Mouse (Mus musculus) kidney, embryonic 16.5 days (tissue): Measurements from ENCODE around the gene Ttc21a. TPM values are rescaled to one million over a fixed set of nuclear protein-coding genes. Genes with fewer than 3 reads are reported as not detected.
A peak's percentile ranks its signal among the peaks of the same experiment; 100 is the strongest.
"Not testable (repeated sequence)": the region's sequence is repeated elsewhere in the genome, so short reads cannot be mapped to it uniquely, and the experiment has no call there.

Experiments
- ATAC-seq: fragments of 200-750 bp; cut with Nextera tagmentation; 2 replicates; pipeline ENCODE4 v1.8.0; 2017; ENCODE audit warnings: moderate TSS enrichment; ENCODE audit not compliant: low FRiP score, low TSS enrichment
- H3K27ac ChIP-seq: fragments of 300-500 bp; sonication (generic); 2 replicates; pipeline ENCODE4 v1.5.1; 2014; ENCODE audit warnings: low read length
- H3K27me3 ChIP-seq: fragments of 300-500 bp; sonication (generic); 2 replicates; pipeline ENCODE4 v1.6.1; 2014; ENCODE audit warnings: low read length, control low read depth, mixed read lengths; ENCODE audit not compliant: insufficient read depth
- H3K36me3 ChIP-seq: fragments of 300-500 bp; sonication (generic); 2 replicates; pipeline ENCODE4 v1.6.1; 2014; ENCODE audit warnings: low read length, control low read depth, mixed read lengths; ENCODE audit not compliant: insufficient read depth
- H3K4me1 ChIP-seq: fragments of 300-500 bp; sonication (generic); 2 replicates; pipeline ENCODE4 v1.6.1; 2014; ENCODE audit warnings: low read length, control low read depth, mixed read lengths; ENCODE audit not compliant: insufficient read depth
- H3K4me2 ChIP-seq: fragments of 300-500 bp; sonication (generic); replicated peaks from 2 replicates; pipeline ENCODE4 v1.6.1; 2014; ENCODE audit warnings: low read depth, low read length
- H3K4me3 ChIP-seq: fragments of 300-500 bp; sonication (generic); 2 replicates; pipeline ENCODE4 v1.5.1; 2014; ENCODE audit warnings: mild to moderate bottlenecking, low read length
- H3K9ac ChIP-seq: fragments of 300-500 bp; sonication (generic); replicated peaks from 2 replicates; pipeline ENCODE4 v1.6.1; 2014; ENCODE audit warnings: low read length
- H3K9me3 ChIP-seq: fragments of 300-500 bp; sonication (generic); 2 replicates; pipeline ENCODE4 v1.6.1; 2016; ENCODE audit warnings: low read length, control low read depth
- WGBS: fragments of 180-500 bp; shearing (Covaris S2); extraction: QIAGEN DNeasy Blood & Tissue Kit; methylation state at CpG from one replicate; pipeline ENCODE4 v1.1.7; 2014; 5-methylcytosine and 5-hydroxymethylcytosine counted together
- polyA plus RNA-seq: library from polyadenylated mRNA; unstranded; fragments of >200 nt; fragmentation: Nextera tagmentation; extraction: Ambion mirVana; gene quantifications from 2 replicates; pipeline ENCODE4 v1.2.1, GENCODE M21; 2015

Gene Ttc21a
- polyA plus RNA-seq, 1 experiment from 2014 or later = 0.20 TPM

DNA sequence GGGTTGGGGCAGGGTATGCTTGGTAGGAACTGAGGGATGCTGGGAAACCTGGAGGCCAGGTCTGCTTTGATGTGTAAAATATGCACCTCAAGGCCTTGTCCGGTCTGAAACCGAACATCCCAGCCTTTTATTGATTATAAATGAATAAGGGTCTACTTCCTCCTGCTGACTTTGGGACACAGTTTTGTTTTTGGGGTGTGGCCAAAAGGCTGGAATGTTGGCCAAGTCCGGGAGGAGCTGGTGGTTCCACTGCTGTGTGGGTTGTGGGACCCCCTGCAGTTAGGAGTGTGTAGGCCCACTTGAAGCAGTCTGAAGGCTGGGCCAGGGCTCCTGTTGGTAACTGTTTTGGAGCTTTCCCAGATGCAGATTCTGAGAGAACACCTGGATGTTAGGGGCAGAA lies 68.5 kb downstream of the Ttc21a start:
- H3K9ac ChIP-seq = no peak overlapping the region
- 62% methylated on average over 3 of the region's 3 CpGs for WGBS

DNA sequence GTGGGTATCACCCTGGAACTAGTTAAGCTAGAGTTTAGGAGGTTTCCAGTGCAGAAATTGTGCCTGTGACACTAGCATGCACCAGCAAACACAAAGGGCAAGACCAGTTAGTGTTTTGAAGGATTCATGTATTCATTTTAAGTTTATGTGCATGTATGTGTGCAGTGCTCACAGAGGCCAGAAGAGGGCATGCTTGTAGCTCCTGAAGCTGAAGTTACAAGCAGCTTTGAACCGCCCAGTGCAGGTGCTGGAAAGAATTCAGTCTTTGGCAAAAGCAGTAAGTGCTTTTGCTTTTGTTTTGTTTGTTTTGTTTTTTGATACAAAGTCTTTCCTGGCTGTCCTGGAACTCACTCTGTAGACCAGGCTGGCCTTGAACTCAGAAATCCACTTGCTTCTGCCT lies 70.4 kb downstream of the Ttc21a start:
- no peak for ATAC-seq
- Histone ChIP-seq H3K27ac (no peak overlapping the region), H3K4me3 (no peak overlapping the region), H3K36me3 (no peaks in the 10 kb centered on the region), H3K9me3 (peaks cover 6% of the 10 kb centered on the region), H3K9ac (no peak overlapping the region), H3K4me2 (no peak overlapping the region), H3K27me3 (0 out of 2 replicates have a peak, but pooled peaks cover 3% of the 10 kb centered on the region), H3K4me1 (peaks cover 11% of the 10 kb centered on the region; the same call in 1 of the 2 replicates)
- 93% methylated on average over 1 of the region's 1 CpGs for WGBS

More for the DNA sequence above, 68.5 kb downstream of the Ttc21a start:
- Histone ChIP-seq H3K27ac (no peak overlapping the region), H3K9me3 (peaks cover 6% of the 10 kb centered on the region), H3K27me3 (no peaks in the 10 kb centered on the region), H3K4me3 (no peak overlapping the region), H3K4me1 (peaks cover 12% of the 10 kb centered on the region; the same call in 1 of the 2 replicates), H3K36me3 (no peaks in the 10 kb centered on the region), H3K4me2 (no peak overlapping the region)
- ATAC-seq = no peak

DNA sequence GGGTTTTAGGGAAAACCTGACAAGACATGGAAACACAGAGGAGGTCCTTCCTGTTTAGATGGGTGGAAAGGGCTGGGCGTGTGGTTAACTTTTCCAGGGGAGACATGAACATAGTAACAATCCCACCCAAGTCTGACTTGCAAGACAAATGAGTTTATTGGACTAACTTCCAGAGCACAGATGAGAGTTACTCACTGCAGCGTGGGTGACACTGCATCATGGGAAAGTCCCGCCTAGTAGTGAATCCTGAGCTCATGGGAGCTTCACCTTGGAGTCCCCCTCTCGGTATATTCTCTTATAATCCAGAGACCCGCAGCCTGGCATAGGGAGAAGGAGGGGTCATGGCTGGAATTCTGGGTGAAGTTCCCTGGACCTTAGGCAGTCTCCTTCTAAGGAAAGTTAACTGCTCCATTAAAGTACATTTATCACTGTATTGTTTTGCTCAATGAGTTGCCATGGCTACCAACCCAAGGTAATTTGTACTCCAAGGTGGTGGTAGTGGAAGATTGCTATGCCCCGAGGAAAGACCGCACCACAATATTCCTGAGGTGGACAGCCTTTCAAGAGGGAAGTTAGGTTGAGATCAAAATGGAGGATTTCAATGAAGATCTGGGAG lies 71.9 kb downstream of the Ttc21a start:
- Histone ChIP-seq H3K4me3 (no peak overlapping the region), H3K9me3 (peaks cover 6% of the 10 kb centered on the region), H3K4me1 (peaks cover 11% of the 10 kb centered on the region; the same call in 1 of the 2 replicates), H3K27ac (no peak overlapping the region), H3K9ac (no peak overlapping the region), H3K4me2 (no peak overlapping the region), H3K36me3 (no peaks in the 10 kb centered on the region), H3K27me3 (0 out of 2 replicates have a peak, but pooled peaks cover 3% of the 10 kb centered on the region)
- WGBS = 74% methylated on average over 7 of the region's 7 CpGs
- ATAC-seq = no peak

DNA sequence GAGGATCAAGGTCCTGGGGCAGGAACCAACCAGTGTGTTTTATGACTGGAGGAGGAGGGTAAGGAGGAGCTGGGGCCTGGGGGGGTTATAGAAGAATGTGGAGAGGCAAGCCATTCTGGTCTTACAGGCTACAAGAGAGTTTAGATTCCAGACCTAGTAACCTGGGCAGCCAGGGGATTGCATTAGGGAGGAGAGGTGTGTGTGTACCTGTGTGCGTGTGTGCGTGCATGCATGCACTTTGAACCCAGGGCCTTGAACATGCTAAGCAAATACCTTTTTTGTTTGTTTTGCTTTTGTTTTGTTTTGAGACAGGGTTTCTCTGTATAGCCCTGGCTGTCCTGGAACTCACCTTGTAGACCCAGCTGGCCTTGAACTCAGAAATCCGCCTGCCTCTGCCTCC lies 72.5 kb downstream of the Ttc21a start:
- Histone ChIP-seq H3K4me2 (no peak overlapping the region), H3K9me3 (peaks cover 6% of the 10 kb centered on the region), H3K4me1 (peaks cover 11% of the 10 kb centered on the region; the same call in 1 of the 2 replicates), H3K27ac (no peak overlapping the region), H3K9ac (no peak overlapping the region), H3K36me3 (no peaks in the 10 kb centered on the region), H3K27me3 (0 out of 2 replicates have a peak, but pooled peaks cover 3% of the 10 kb centered on the region), H3K4me3 (no peak overlapping the region)
- WGBS = 86% methylated on average over 3 of the region's 3 CpGs
- ATAC-seq = no peak

DNA sequence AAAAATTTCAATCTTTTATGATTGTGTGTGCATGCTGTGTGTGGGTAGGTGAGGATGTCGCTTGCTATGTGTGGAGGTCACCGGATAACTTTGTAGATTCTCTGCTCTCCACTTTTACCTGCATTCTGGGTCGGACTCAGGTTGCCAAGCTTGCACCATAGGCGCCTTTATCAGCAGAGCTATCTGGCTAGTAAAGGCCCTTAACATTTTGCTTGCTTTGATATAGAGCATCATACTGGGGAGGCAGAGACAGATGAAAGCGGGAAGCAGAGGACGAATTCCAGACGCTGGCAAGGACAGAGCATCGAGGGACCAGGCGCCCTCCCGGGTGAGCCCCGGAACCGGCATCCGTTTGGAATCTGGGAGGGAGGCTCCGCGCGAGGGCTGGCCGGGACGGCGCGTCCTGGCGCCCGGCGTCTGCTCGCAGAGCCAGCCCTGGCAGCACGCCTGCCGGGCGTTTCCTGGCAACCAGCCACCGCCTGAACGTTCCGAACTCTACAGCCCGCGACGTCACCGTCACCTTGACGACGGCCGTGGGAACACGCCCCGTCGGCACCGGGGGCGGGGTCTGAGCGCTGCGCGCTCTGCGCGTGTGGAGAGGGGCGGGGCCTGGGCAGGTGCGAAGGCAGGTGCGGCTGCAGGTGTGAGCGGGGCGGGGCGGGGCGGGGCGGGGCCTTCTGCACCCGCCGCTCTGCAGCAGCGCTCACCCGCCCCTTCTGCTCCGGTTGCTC lies 73.5 kb downstream of the Ttc21a start:
- H3K9me3 ChIP-seq = peaks cover 6% of the 10 kb centered on the region

DNA sequence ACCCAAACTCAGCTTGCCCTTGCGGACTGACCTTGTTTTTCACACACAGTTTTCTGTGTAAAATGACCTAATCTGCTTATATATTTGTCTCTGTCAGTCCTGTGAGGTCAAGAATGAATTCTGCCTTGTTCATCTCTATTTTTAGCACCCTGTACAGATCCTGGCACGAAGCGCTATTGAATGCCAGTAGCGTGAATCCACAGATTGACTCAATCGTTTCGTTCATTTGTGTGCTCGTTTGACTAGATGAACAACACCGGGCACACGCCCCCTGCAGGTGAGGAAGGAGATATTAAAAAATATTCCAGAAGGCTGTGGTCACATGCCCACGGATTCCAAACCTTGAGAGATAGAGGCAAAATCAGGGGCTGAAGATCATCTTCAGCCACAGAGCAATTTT lies 74.1 kb downstream of the Ttc21a start:
- Histone ChIP-seq H3K4me3 (peak overlapping the region; percentile 48), H3K9me3 (peaks cover 6% of the 10 kb centered on the region), H3K36me3 (no peaks in the 10 kb centered on the region), H3K27me3 (0 out of 2 replicates have a peak, but pooled peaks cover 3% of the 10 kb centered on the region), H3K4me1 (peaks cover 11% of the 10 kb centered on the region; the same call in 1 of the 2 replicates), H3K9ac (peak overlapping the region; percentile 29; the same call in 1 of the 2 replicates), H3K27ac (peak overlapping the region; percentile 67; the same call in 1 of the 2 replicates), H3K4me2 (peak overlapping the region; percentile 94)
- 1% methylated on average over 10 of the region's 10 CpGs for WGBS
- peak; percentile 57 for ATAC-seq

More for the DNA sequence above, 73.5 kb downstream of the Ttc21a start:
- peak; percentile 92 for ATAC-seq
- peaks cover 11% of the 10 kb centered on the region; the same call in 1 of the 2 replicates for H3K4me1 ChIP-seq
- peak overlapping the region; percentile 43 for H3K9ac ChIP-seq
- peak overlapping the region; percentile 94 for H3K4me2 ChIP-seq
- 0 out of 2 replicates have a peak, but pooled peaks cover 3% of the 10 kb centered on the region for H3K27me3 ChIP-seq
- no peaks in the 10 kb centered on the region for H3K36me3 ChIP-seq
- H3K4me3 ChIP-seq = peak overlapping the region; percentile 48
- 2% methylated on average over 56 of the region's 60 CpGs for WGBS
- H3K27ac ChIP-seq = peak overlapping the region; percentile 61

DNA sequence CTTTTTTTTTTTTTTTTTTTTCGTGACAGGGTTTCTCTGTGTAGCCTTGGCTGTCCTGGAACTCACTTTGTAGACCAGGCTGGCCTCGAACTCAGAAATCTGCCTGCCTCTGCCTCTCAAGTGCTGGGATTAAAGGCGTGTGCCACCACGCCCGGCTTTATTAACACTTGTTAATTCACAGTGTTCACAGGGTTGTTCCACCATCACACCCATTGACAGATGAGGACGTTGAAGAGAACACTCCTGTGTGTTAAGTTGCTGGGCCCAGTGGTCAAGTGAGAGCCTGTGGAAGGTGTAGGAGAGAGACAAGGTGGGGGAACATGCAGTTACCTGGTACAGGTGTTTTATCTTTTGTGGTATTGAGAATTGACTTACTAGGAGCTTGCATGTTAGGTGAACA lies 74.8 kb downstream of the Ttc21a start:
- H3K9ac ChIP-seq, H3K4me3 ChIP-seq, ATAC-seq, H3K9me3 ChIP-seq, H3K27ac ChIP-seq, H3K36me3 ChIP-seq, H3K27me3 ChIP-seq, H3K4me2 ChIP-seq: not testable (repeated sequence)
- 77% methylated on average over 6 of the region's 6 CpGs for WGBS
- peaks cover 11% of the 10 kb centered on the region; the same call in 1 of the 2 replicates for H3K4me1 ChIP-seq

DNA sequence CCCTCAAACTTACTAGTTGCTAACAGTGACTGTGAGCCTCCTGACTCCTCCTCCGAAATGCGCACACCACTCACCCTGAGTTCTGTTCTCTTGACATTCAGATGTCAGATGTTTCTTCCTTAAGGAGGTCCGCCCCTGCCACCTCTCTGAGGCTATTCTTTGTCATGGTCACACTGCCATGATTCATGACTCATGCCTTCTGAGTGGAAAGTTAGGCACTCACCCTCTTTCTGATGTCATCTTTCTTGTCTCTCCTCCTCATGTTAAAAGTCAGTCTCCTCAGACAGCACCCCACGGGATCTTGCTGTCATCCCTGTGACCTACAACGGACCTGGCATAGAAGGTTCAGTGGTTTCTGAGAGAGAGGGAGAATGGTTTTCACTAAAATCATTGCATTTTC lies 75.4 kb downstream of the Ttc21a start:
- H3K27ac ChIP-seq = no peak overlapping the region
- H3K4me2 ChIP-seq = no peak overlapping the region
- ATAC-seq = no peak
- no peak overlapping the region for H3K4me3 ChIP-seq
- peaks cover 4% of the 10 kb centered on the region for H3K9me3 ChIP-seq
- 88% methylated on average over 5 of the region's 5 CpGs for WGBS
- H3K4me1 ChIP-seq = peaks cover 11% of the 10 kb centered on the region; the same call in 1 of the 2 replicates
- H3K27me3 ChIP-seq = 0 out of 2 replicates have a peak, but pooled peaks cover 3% of the 10 kb centered on the region
- no peak overlapping the region for H3K9ac ChIP-seq
- no peaks in the 10 kb centered on the region for H3K36me3 ChIP-seq

DNA sequence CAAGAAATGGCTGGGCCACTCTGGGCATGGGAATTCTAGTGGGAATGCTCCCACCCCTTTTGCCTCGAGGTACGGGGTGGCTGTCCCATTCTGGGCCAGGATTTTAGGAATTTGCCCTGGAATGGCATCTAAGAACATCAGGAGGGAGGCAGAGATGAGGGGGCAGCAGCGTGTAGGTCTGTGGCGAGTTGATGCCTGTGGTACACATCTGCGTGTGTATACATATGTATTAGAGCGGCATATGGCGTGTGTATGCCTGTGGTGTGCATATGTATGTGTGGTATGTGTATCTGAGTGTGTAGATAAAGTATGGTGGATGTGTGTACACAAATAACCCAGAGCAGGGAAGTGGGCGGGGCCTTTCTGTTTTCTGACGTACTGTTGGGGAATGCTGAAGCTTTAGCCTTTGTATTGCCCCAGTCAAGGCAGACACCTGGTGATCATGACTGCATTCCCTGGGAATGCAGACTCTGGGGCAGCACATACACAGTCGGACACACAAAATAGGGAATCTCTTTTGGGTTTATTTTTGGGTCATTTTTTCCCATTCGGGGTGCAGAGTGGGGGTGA lies 75.9 kb downstream of the Ttc21a start:
- Histone ChIP-seq H3K9ac (no peak overlapping the region), H3K27me3 (0 out of 2 replicates have a peak, but pooled peaks cover 3% of the 10 kb centered on the region), H3K9me3 (no peaks in the 10 kb centered on the region), H3K4me2 (no peak overlapping the region), H3K36me3 (no peaks in the 10 kb centered on the region), H3K4me3 (no peak overlapping the region), H3K27ac (no peak overlapping the region), H3K4me1 (peaks cover 11% of the 10 kb centered on the region; the same call in 1 of the 2 replicates)
- WGBS = 75% methylated on average over 11 of the region's 11 CpGs
- no peak for ATAC-seq
